20 mouse cellular contexts compared by ENCODE assay signal in the genomic region with DNA sequence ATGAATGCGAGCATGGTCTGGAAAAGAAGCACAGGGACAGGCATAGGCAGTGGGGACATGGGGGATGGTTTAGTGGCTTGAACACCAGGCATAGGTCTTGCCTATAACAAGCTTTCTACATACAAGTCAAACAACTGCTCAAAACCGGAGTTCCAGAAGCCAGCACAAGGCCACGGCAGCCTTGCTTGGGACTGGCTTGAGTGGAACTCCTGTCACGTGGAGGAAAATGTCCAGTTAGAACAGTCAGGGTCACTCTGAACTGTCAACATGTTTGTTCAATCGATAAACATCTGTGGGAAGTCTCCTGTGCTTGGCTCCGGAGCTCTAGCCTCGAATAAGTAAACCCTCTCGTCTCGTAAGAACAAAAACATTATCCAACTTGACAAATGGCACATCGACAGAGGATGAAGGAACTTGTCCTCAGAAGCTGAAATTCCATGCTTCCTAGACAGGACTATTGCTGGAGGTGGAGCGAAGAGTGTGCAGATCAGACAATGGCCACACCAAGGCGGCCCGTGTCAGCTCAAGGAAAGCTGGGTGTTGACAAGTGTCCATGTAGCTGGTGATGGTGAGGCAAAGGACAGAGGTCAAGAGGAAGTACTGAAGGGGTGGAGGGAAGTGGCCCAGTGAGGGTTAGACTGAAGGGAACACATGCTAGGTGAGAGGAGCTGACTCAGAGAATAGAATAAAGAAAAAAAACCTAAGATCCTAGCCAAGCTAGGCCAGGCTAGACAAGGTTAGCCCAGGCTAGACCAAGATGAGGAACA. TPM values are rescaled to one million over a fixed set of nuclear protein-coding genes. Genes with fewer than 3 reads are reported as not detected.
DNase-seq lines count a peak whose midpoint lies in the region; ATAC-seq and TF ChIP-seq lines count a peak whose summit lies in the region.
"Had no signal": no experiment of that assay in that cellular context is flagged by ENCODE, and none has a peak within 500 bp of the region (broad histone marks: within the 10 kb centered on the region; RNA-seq: fewer than 3 reads in every experiment).

No protein-coding gene starts in this region.

- peak; percentile 56 for ATAC-seq in liver, embryonic 16.5 days (ENCODE audit: low read depth)
- no peak for ATAC-seq in liver, embryonic 11.5 days (replicated peaks; ENCODE audit: low FRiP score)
- ATAC-seq in stomach, embryonic 15.5 days (ENCODE audit: insufficient read depth, low FRiP score, low read depth) = 0 out of 2 replicates have a peak, but pooled peaks have one; percentile 40
- ATAC-seq in hindbrain, embryonic 13.5 days (ENCODE audit: low FRiP score) = no peak
- ATAC-seq in hindbrain, postnatal 0 days = no peak

- H3K36me3 ChIP-seq in liver, embryonic 16.5 days (ENCODE audit: control insufficient read depth, insufficient read depth) = peaks cover 5% of the 10 kb centered on the region; the same call in 1 of the 2 replicates
- H3K36me3 ChIP-seq in liver, embryonic 11.5 days (ENCODE audit: control insufficient read depth, insufficient read depth, low read length) = peaks cover 3% of the 10 kb centered on the region; the same call in 1 of the 2 replicates
- no peaks in the 10 kb centered on the region for H3K36me3 ChIP-seq in stomach, embryonic 15.5 days
- H3K36me3 ChIP-seq in hindbrain, embryonic 13.5 days = no peaks in the 10 kb centered on the region; the same call in none of the 2 replicates
- H3K36me3 ChIP-seq in hindbrain, postnatal 0 days (ENCODE audit: insufficient read depth, low read length) = no peaks in the 10 kb centered on the region
- H3K36me3 ChIP-seq: forebrain, embryonic 12.5 days; hindbrain, embryonic 15.5 days had no signal

- no peak overlapping the region for H3K4me3 ChIP-seq in liver, embryonic 16.5 days (ENCODE audit: low read depth, low read length)
- H3K4me3 ChIP-seq in liver, embryonic 11.5 days (ENCODE audit: low read depth, low read length) = no peak overlapping the region
- H3K4me3 ChIP-seq in stomach, embryonic 15.5 days (replicated peaks) = no peak overlapping the region
- no peak overlapping the region for H3K4me3 ChIP-seq in hindbrain, embryonic 13.5 days
- H3K4me3 ChIP-seq in hindbrain, postnatal 0 days (ENCODE audit: low read length) = no peak overlapping the region
- H3K4me3 ChIP-seq: forebrain, embryonic 12.5 days; heart, embryonic 13.5 days; hindbrain, embryonic 15.5 days; limb, embryonic 13.5 days; midbrain, embryonic 10.5 days had no signal

- WGBS in liver, embryonic 16.5 days (ENCODE audit: insufficient replicate concordance) = 74% methylated on average over 13 of the region's 13 CpGs
- 79% methylated on average over 13 of the region's 13 CpGs for WGBS in liver, embryonic 11.5 days
- WGBS in stomach, embryonic 15.5 days = 48% methylated on average over 13 of the region's 13 CpGs
- 88% methylated on average over 13 of the region's 13 CpGs for WGBS in hindbrain, embryonic 13.5 days
- 87% methylated on average over 13 of the region's 13 CpGs for WGBS in hindbrain, postnatal 0 days

- no peaks in the 10 kb centered on the region for H3K9me3 ChIP-seq in liver, embryonic 16.5 days (replicated peaks; ENCODE audit: control insufficient read depth, low read length)
- no peaks in the 10 kb centered on the region for H3K9me3 ChIP-seq in liver, embryonic 11.5 days (ENCODE audit: control insufficient read depth, low read length)
- no peaks in the 10 kb centered on the region for H3K9me3 ChIP-seq in stomach, embryonic 15.5 days
- no peaks in the 10 kb centered on the region for H3K9me3 ChIP-seq in hindbrain, embryonic 13.5 days
- H3K9me3 ChIP-seq in hindbrain, postnatal 0 days (ENCODE audit: low read length) = no peaks in the 10 kb centered on the region
- H3K9me3 ChIP-seq: forebrain, embryonic 12.5 days; hindbrain, embryonic 15.5 days; limb, embryonic 13.5 days had no signal

- H3K27me3 ChIP-seq in liver, embryonic 16.5 days (ENCODE audit: control insufficient read depth, insufficient read depth, low read depth, low read length) = no peaks in the 10 kb centered on the region
- no peaks in the 10 kb centered on the region for H3K27me3 ChIP-seq in liver, embryonic 11.5 days (replicated peaks; ENCODE audit: control insufficient read depth, insufficient read depth, low read length)
- no peaks in the 10 kb centered on the region for H3K27me3 ChIP-seq in stomach, embryonic 15.5 days (replicated peaks)
- no peaks in the 10 kb centered on the region for H3K27me3 ChIP-seq in hindbrain, embryonic 13.5 days
- no peaks in the 10 kb centered on the region for H3K27me3 ChIP-seq in hindbrain, postnatal 0 days (ENCODE audit: insufficient read depth, low read length)
- H3K27me3 ChIP-seq: forebrain, embryonic 12.5 days; heart, embryonic 13.5 days; hindbrain, embryonic 15.5 days; limb, embryonic 13.5 days had no signal

- no peak for TF ChIP-seq CTCF in hindbrain, postnatal 0 days (IDR thresholded peaks at IDR 0.05; ENCODE audit: low read depth)

- DNase-seq in adrenal gland, adult (ENCODE audit: inconsistent age in 2 of 2, low spot score in 1 of 2) = peak; percentile 49 to 80
- DNase-seq in adrenal gland, adult 18-20 months (ENCODE audit: low spot score in 2 of 2) = no peak
- no peak for DNase-seq in liver, embryonic 11.5 days (ENCODE audit: low spot score)
- peak; percentile 34 to 38 for DNase-seq in adrenal gland, postnatal 36 days
- no peak for DNase-seq in hindbrain, postnatal 0 days (ENCODE audit: low spot score)
- DNase-seq: cerebellum, adult 9-11 months; gastrocnemius, postnatal 10 days; heart, adult 11 months; heart, postnatal 36 days; kidney, adult 18-20 months; thymus, adult 18-20 months had no signal

- H3K27ac ChIP-seq in liver, embryonic 16.5 days (ENCODE audit: low read length) = peak overlapping the region; percentile 72
- H3K27ac ChIP-seq in liver, embryonic 11.5 days (ENCODE audit: low read depth, low read length) = no peak overlapping the region
- peak overlapping the region; percentile 60; the same call in 1 of the 2 replicates for H3K27ac ChIP-seq in stomach, embryonic 15.5 days
- no peak overlapping the region for H3K27ac ChIP-seq in hindbrain, embryonic 13.5 days
- H3K27ac ChIP-seq in hindbrain, postnatal 0 days = no peak overlapping the region
- H3K27ac ChIP-seq: forebrain, embryonic 12.5 days; heart, embryonic 13.5 days; hindbrain, embryonic 15.5 days; kidney, postnatal 0 days; limb, embryonic 13.5 days; midbrain, embryonic 10.5 days had no signal

- H3K9ac ChIP-seq in liver, embryonic 16.5 days (ENCODE audit: low read depth, low read length) = no peak overlapping the region
- no peak overlapping the region for H3K9ac ChIP-seq in liver, embryonic 11.5 days (ENCODE audit: low read depth, low read length)
- no peak overlapping the region for H3K9ac ChIP-seq in stomach, embryonic 15.5 days
- H3K9ac ChIP-seq in hindbrain, embryonic 13.5 days = no peak overlapping the region
- no peak overlapping the region for H3K9ac ChIP-seq in hindbrain, postnatal 0 days (replicated peaks; ENCODE audit: low read length)
- H3K9ac ChIP-seq: forebrain, embryonic 12.5 days; heart, embryonic 13.5 days; hindbrain, embryonic 15.5 days; limb, embryonic 13.5 days had no signal

- H3K4me1 ChIP-seq in liver, embryonic 16.5 days (ENCODE audit: control insufficient read depth, low read depth, low read length) = peaks cover 39% of the 10 kb centered on the region
- peaks cover 36% of the 10 kb centered on the region for H3K4me1 ChIP-seq in liver, embryonic 11.5 days (replicated peaks; ENCODE audit: control insufficient read depth, insufficient read depth, low read length)
- H3K4me1 ChIP-seq in stomach, embryonic 15.5 days = no peaks in the 10 kb centered on the region
- peaks cover 10% of the 10 kb centered on the region for H3K4me1 ChIP-seq in hindbrain, embryonic 13.5 days (replicated peaks)
- H3K4me1 ChIP-seq in hindbrain, postnatal 0 days (ENCODE audit: insufficient read depth, low read length) = no peaks in the 10 kb centered on the region

- H3K4me2 ChIP-seq in liver, embryonic 16.5 days (ENCODE audit: low read depth, low read length) = no peak overlapping the region
- no peak overlapping the region for H3K4me2 ChIP-seq in liver, embryonic 11.5 days
- no peak overlapping the region for H3K4me2 ChIP-seq in stomach, embryonic 15.5 days
- H3K4me2 ChIP-seq in hindbrain, embryonic 13.5 days = no peak overlapping the region
- no peak overlapping the region for H3K4me2 ChIP-seq in hindbrain, postnatal 0 days (ENCODE audit: low read depth, low read length)
- H3K4me2 ChIP-seq: forebrain, embryonic 12.5 days; heart, embryonic 13.5 days; hindbrain, embryonic 15.5 days; limb, embryonic 13.5 days had no signal

RNA-seq across cellular contexts. Expression of a gene that starts 17.3 kb away (rescaled TPM):
- total RNA-seq in adrenal gland, adult 18-20 months (2021) = 10 to 100 TPM; 29.0 to 33.0 TPM
- 32.2 and 37.0 TPM in 2 replicates for polyA plus RNA-seq in liver, embryonic 16.5 days (2015; fragmentation: Nextera tagmentation; extraction: Ambion mirVana)
- polyA plus RNA-seq in liver, embryonic 11.5 days (2014; fragmentation: Nextera tagmentation; extraction: Ambion mirVana) = 30.9 and 31.3 TPM in 2 replicates
- 10 to 100 TPM; 24.5 to 33.5 TPM for total RNA-seq in adrenal gland, postnatal 36 days (2021)
- polyA plus RNA-seq in stomach, embryonic 15.5 days (2015; fragmentation: Nextera tagmentation; extraction: Ambion mirVana) = 19.2 and 20.3 TPM in 2 replicates
- polyA plus RNA-seq in hindbrain, embryonic 13.5 days (2015; fragmentation: Nextera tagmentation; extraction: Ambion mirVana) = 11.5 and 12.3 TPM in 2 replicates
- total RNA-seq in hindbrain, postnatal 0 days (2014; rRNA removed) = 26.6 and 33.5 TPM in 2 replicates
- 23.2 and 23.7 TPM in 2 replicates for polyA plus RNA-seq in hindbrain, postnatal 0 days (2015; fragmentation: Nextera tagmentation; extraction: Ambion mirVana)

RNA-seq across cellular contexts. Expression of a gene that starts 46.5 kb away (rescaled TPM):
- 100 to 1,000 TPM; 319 to 568 TPM for total RNA-seq in adrenal gland, adult 18-20 months (2021)
- polyA plus RNA-seq in liver, embryonic 16.5 days (2015; fragmentation: Nextera tagmentation; extraction: Ambion mirVana) = 37.0 and 43.7 TPM in 2 replicates
- polyA plus RNA-seq in liver, embryonic 11.5 days (2014; fragmentation: Nextera tagmentation; extraction: Ambion mirVana) = 6.7 and 9.3 TPM in 2 replicates
- 100 to 1,000 TPM; 284 to 434 TPM for total RNA-seq in adrenal gland, postnatal 36 days (2021)
- polyA plus RNA-seq in stomach, embryonic 15.5 days (2015; fragmentation: Nextera tagmentation; extraction: Ambion mirVana) = 16.0 and 20.6 TPM in 2 replicates
- 2.4 and 2.9 TPM in 2 replicates for polyA plus RNA-seq in hindbrain, embryonic 13.5 days (2015; fragmentation: Nextera tagmentation; extraction: Ambion mirVana)
- 3.4 and 6.0 TPM in 2 replicates for total RNA-seq in hindbrain, postnatal 0 days (2014; rRNA removed)
- polyA plus RNA-seq in hindbrain, postnatal 0 days (2015; fragmentation: Nextera tagmentation; extraction: Ambion mirVana) = 9.2 and 12.2 TPM in 2 replicates

Comparison
In these comparisons a context has a peak if more than half of its experiments do, and no peak if none do; other contexts are left out.
1. DNase-seq: peak in adrenal gland, adult (2 of 2) and adrenal gland, postnatal 36 days (2 of 2); none in adrenal gland, adult 18-20 months (0 of 2), liver, embryonic 11.5 days (single experiment) and hindbrain, postnatal 0 days (single experiment).
2. ATAC-seq: peak in liver, embryonic 16.5 days (single experiment) and stomach, embryonic 15.5 days (single experiment); none in liver, embryonic 11.5 days (single experiment), hindbrain, embryonic 13.5 days (single experiment) and hindbrain, postnatal 0 days (single experiment).
3. H3K27ac ChIP-seq: peak in liver, embryonic 16.5 days (single experiment) and stomach, embryonic 15.5 days (single experiment); none in liver, embryonic 11.5 days (single experiment), hindbrain, embryonic 13.5 days (single experiment) and hindbrain, postnatal 0 days (single experiment).